Mouse (Mus musculus): ENCODE data around the gene 7530416G11Rik. TPM values are rescaled to one million over a fixed set of nuclear protein-coding genes. Genes with fewer than 3 reads are reported as not detected.
A peak's percentile ranks its signal among the peaks of the same experiment; 100 is the strongest.

Gene 7530416G11Rik
- polyA plus RNA-seq, 1 experiment from 2014 or later = not detected

GRCm38 (mm10) chr15:85457838-85458237 lies 45.2 kb downstream of the 7530416G11Rik start:
- Histone ChIP-seq H3K4me1 (ENCODE audit: control insufficient read depth, insufficient read depth, low read length) (peaks cover 50% of the 10 kb centered on the region), H3K9me3 (ENCODE audit: control insufficient read depth, low read length) (no peaks in the 10 kb centered on the region), H3K4me2 (ENCODE audit: low read depth, low read length) (no peak overlapping the region), H3K36me3 (ENCODE audit: control insufficient read depth, insufficient read depth, low read length) (no peaks in the 10 kb centered on the region), H3K27ac (ENCODE audit: low read depth, low read length) (peak overlapping the region; percentile 61), H3K4me3 (ENCODE audit: low read depth, low read length) (no peak overlapping the region), H3K27me3 (ENCODE audit: control insufficient read depth, insufficient read depth, low read length) (no peaks in the 10 kb centered on the region), H3K9ac (replicated peaks; ENCODE audit: low read depth, low read length) (no peak overlapping the region)
- WGBS = 19% methylated on average over 8 of the region's 8 CpGs
- ATAC-seq (ENCODE audit: low read depth) = peak; percentile 47; the same call in 1 of the 2 replicates

DNA sequence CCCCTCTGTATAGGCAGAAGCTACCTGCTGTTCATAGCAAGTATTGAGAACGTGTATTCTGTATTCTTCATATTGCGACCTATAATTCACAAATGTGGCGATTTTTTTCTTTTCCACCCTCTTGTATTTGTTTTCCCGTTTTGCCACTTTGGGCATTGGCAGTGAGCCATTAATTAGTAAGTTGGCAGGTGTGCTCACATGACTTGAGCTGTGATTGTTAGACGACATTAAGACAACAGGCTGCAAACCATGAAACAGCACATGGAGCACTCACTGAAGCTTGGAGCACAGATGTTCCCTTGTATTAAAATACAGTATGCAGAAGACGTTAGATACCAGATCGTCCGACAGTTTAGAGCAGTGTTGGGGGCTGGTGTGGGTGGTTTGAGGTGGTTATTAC lies 46.1 kb downstream of the 7530416G11Rik start:
- WGBS = 33% methylated on average over 8 of the region's 8 CpGs
- Histone ChIP-seq H3K4me2 (ENCODE audit: low read depth, low read length) (no peak overlapping the region), H3K4me3 (ENCODE audit: low read depth, low read length) (no peak overlapping the region), H3K4me1 (ENCODE audit: control insufficient read depth, insufficient read depth, low read length) (peaks cover 50% of the 10 kb centered on the region), H3K27ac (ENCODE audit: low read depth, low read length) (peak overlapping the region; percentile 61), H3K36me3 (ENCODE audit: control insufficient read depth, insufficient read depth, low read length) (no peaks in the 10 kb centered on the region), H3K27me3 (ENCODE audit: control insufficient read depth, insufficient read depth, low read length) (no peaks in the 10 kb centered on the region), H3K9me3 (ENCODE audit: control insufficient read depth, low read length) (no peaks in the 10 kb centered on the region), H3K9ac (replicated peaks; ENCODE audit: low read depth, low read length) (no peak overlapping the region)
- ATAC-seq (ENCODE audit: low read depth) = no peak

DNA sequence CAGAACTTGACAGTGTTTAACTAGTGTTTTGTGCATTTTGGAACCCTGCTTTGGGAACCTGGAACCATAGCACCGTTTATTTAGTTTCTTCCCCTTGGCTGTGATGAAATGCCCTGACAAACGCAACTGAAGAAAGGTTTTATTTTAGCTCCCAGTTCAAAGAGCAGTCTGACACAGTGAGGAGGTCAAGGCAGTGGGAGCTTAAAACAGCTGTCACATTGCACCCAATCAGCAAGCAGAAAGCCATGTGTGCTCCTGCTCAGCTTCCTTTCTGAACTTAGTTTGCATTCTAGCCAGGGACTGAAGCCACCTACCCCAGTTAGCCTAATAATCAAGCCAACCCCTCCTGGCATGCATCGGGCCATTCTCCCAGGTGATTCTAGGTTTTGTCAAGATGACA lies 56.4 kb downstream of the 7530416G11Rik start:
- Histone ChIP-seq H3K4me2 (ENCODE audit: low read depth, low read length) (no peak overlapping the region), H3K27ac (ENCODE audit: low read depth, low read length) (no peak overlapping the region), H3K27me3 (ENCODE audit: control insufficient read depth, insufficient read depth, low read length) (no peaks in the 10 kb centered on the region), H3K9ac (replicated peaks; ENCODE audit: low read depth, low read length) (no peak overlapping the region), H3K36me3 (ENCODE audit: control insufficient read depth, insufficient read depth, low read length) (no peaks in the 10 kb centered on the region), H3K4me1 (ENCODE audit: control insufficient read depth, insufficient read depth, low read length) (no peaks in the 10 kb centered on the region), H3K9me3 (ENCODE audit: control insufficient read depth, low read length) (no peaks in the 10 kb centered on the region), H3K4me3 (ENCODE audit: low read depth, low read length) (no peak overlapping the region)
- no peak for ATAC-seq (ENCODE audit: low read depth)
- 71% methylated on average over 3 of the region's 3 CpGs for WGBS

Other genes with a start within 250 kb of the 7530416G11Rik start
- 556 and 572 TPM in 2 replicates for gene Atxn10, start 167.0 kb downstream of the 7530416G11Rik start, polyA plus RNA-seq (2014; fragmentation: Nextera tagmentation; extraction: Ambion mirVana)
- 17.3 and 25.0 TPM in 2 replicates for gene Wnt7b, start 79.2 kb upstream of the 7530416G11Rik start, polyA plus RNA-seq (2014; fragmentation: Nextera tagmentation; extraction: Ambion mirVana)
- gene Ppara, start 231.8 kb upstream of the 7530416G11Rik start, polyA plus RNA-seq (2014; fragmentation: Nextera tagmentation; extraction: Ambion mirVana) = 0.75 and 1.3 TPM in 2 replicates

All from neural tube, embryonic 14.5 days (tissue).